Mouse (Mus musculus) bone marrow, adult 2 months (tissue): ENCODE measurements around the gene Adgrg3. TPM values are rescaled to one million over a fixed set of nuclear protein-coding genes. Genes with fewer than 3 reads are reported as not detected.

Experiments used
- H3K27ac ChIP-seq: fragments of 200-500 bp; 2 replicates; pipeline ENCODE4 v1.5.1; 2012; ENCODE audit warnings: low read depth, mild to moderate bottlenecking, control low read depth, inconsistent platforms, low read length; ENCODE audit not compliant: control insufficient read depth, poor library complexity, insufficient read depth
- H3K4me1 ChIP-seq: fragments of 200-500 bp; 2 replicates; pipeline ENCODE4 v1.6.1; 2011; ENCODE audit warnings: low read length; ENCODE audit not compliant: control insufficient read depth, insufficient read depth
- H3K4me3 ChIP-seq: fragments of 200-500 bp; replicated peaks from 2 replicates; pipeline ENCODE3; 2011; ENCODE audit warnings: mild to moderate bottlenecking, low read depth, low read length, control low read depth; ENCODE audit not compliant: control insufficient read depth
- CTCF ChIP-seq: fragments of 200-500 bp; IDR thresholded peaks from 2 replicates; pipeline ENCODE4 v1.5.1; 2011; ENCODE audit warnings: low read length, control low read depth; ENCODE audit not compliant: control insufficient read depth, insufficient read depth
- POLR2A ChIP-seq: fragments of 200-500 bp; IDR thresholded peaks from 2 replicates; pipeline ENCODE4 v1.6.1; 2011; ENCODE audit warnings: low read depth, mild to moderate bottlenecking, control low read depth, low read length, borderline replicate concordance; ENCODE audit not compliant: control insufficient read depth
- WGBS: fragments of 180-500 bp; shearing (Covaris S2); methylation state at CpG from one replicate; pipeline ENCODE4 v1.1.7; 2018; 5-methylcytosine and 5-hydroxymethylcytosine counted together
- polyA plus RNA-seq: library from polyadenylated mRNA; stranded (reverse); fragments of >200 nt; gene quantifications from 2 replicates; pipeline ENCODE4 v1.2.4, GENCODE M21; 2011; ENCODE audit warnings: low replicate concordance; ENCODE audit not compliant: missing spikeins, insufficient read depth, insufficient read length

Adgrg3 gene
- polyA plus RNA-seq, 1 experiment, result 63.0 TPM

GRCm38 (mm10) chr8:95047884-95048680, 30.6 kb downstream of the Adgrg3 start:
- TF ChIP-seq CTCF (no peak), POLR2A (no peak)
- Histone ChIP-seq H3K4me1 (peaks cover 2% of the 10 kb centered on the region), H3K27ac (peak overlapping the region; percentile 71; the same call in 1 of the 2 replicates), H3K4me3 (no peak overlapping the region)
- WGBS, result 48% methylated on average over 6 of the region's 6 CpGs

DNA sequence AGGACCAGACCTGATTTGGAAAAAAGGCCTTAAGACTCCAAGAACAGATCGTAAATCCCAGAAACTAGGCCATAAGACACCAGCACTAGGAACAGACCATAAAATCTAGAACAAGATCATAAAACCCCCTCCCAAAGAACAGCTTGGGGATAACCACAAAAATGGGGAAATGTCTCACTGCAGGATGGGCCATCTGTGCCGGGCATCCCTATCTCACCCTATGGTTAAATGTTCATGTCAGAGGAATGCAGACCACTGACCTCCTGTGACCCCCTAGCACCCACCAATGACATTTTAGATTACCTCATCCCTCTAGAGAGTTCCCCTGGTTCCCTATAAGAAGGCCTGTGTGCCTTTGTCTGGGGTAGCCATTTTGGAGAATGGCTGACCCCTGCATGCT, 32.1 kb downstream of the Adgrg3 start:
- Histone ChIP-seq H3K4me1 (no peaks in the 10 kb centered on the region; the same call in 1 of the 2 replicates), H3K27ac (no peak overlapping the region), H3K4me3 (no peak overlapping the region)
- no peak for TF ChIP-seq CTCF
- no peak for TF ChIP-seq POLR2A
- 24% methylated on average over 2 of the region's 2 CpGs for WGBS

DNA sequence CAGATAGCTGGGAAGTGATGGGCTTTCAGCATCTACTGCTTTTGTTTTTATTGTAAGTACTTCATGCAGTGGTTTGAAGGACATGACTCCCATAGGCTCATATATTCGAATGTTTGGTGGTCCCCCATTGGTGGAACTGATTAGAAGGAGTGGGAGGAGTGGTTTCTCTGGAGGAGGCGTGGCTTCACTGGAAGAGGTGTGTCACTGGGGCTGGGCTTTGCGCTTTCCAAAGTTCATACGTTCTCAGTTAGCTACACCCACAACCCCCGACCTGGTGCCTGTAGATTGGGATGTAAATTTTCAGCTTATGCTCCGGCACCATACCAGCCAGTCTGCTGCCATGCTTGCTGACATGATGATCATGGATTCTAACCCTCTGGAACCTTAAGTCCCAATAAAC, 36.9 kb downstream of the Adgrg3 start:
- no peak overlapping the region for H3K4me3 ChIP-seq
- H3K4me1 ChIP-seq, result peaks cover 9% of the 10 kb centered on the region
- TF ChIP-seq CTCF, result no peak
- no peak for TF ChIP-seq POLR2A
- H3K27ac ChIP-seq, result no peak overlapping the region
- WGBS, result 58% methylated on average over 6 of the region's 6 CpGs

DNA sequence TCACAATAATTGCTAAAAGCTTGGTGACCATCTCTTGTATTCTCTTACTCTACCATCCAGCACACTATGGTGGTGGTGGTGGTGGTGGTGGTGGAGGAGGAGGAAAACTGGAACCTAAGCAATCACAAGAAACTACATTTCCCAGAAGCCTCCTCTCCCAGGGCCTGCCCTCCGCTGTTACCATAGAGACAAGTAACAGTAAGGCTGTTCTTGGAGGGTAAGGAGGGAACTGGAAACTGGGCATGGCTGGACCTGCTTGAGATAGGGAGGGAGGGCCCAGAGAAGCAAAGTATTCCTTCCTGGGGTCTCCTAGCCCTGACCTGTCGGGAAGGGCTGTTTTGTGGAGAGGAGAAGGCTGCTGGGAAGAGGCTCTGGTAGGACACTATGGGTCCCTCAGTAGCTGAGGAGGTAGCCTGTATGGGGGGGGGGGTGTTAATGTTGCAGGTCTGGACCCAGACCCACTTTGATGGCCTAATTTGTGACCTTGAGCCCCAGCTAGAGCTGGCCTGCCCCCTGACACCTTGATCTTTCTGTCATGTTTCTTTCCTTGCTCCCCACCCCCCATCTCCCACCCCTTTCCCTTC, 37.5 kb downstream of the Adgrg3 start, which contains the start of gene Drc7:
Gene Drc7, plus strand, starts transcription at position 177 of the 584 bp plus-strand sequence.
- WGBS, result 38% methylated on average over 2 of the region's 2 CpGs
- Histone ChIP-seq H3K4me3 (no peak within 1 kb of the TSS), H3K27ac (no peak within 1 kb of the TSS), H3K4me1 (peaks cover 9% of the 10 kb centered on the region)
- TF ChIP-seq POLR2A, result no peak
- TF ChIP-seq CTCF, result no peak

GRCm38 (mm10) chr8:95056414-95056813, 38.9 kb downstream of the Adgrg3 start:
- H3K27ac ChIP-seq, result no peak overlapping the region
- TF ChIP-seq CTCF (no peak), POLR2A (no peak)
- H3K4me1 ChIP-seq, result peaks cover 9% of the 10 kb centered on the region
- 37% methylated on average over 5 of the region's 5 CpGs for WGBS
- H3K4me3 ChIP-seq, result no peak overlapping the region

DNA sequence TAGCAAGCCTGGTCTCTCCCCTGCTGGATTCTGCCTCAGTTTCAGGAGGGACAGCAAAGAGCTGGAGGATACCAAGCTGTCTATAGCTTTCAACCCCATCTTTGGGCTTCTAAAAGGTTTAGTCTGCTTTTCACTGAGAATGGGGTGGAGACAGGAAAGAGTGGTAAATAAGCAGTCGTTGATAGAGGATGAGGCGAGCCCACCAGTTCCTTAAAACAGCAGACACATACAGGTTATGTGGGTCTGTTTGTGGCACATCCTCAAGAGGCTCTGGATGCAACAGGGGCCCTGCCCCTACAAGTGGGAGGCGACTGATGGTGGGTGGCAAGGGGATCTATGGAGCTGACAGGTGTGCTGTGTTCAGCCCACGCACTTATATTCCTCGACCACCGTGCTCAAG, 41.2 kb downstream of the Adgrg3 start:
- Histone ChIP-seq H3K4me3 (no peak overlapping the region), H3K27ac (peak overlapping the region; percentile 51), H3K4me1 (peaks cover 9% of the 10 kb centered on the region)
- WGBS, result 6% methylated on average over 6 of the region's 6 CpGs
- no peak for TF ChIP-seq CTCF

GRCm38 (mm10) chr8:95059812-95060533, 42.5 kb downstream of the Adgrg3 start:
- WGBS, result 25% methylated on average over 6 of the region's 6 CpGs
- H3K4me3 ChIP-seq, result no peak overlapping the region
- TF ChIP-seq CTCF (no peak), POLR2A (no peak)
- peaks cover 9% of the 10 kb centered on the region for H3K4me1 ChIP-seq
- H3K27ac ChIP-seq, result no peak overlapping the region; the same call in 1 of the 2 replicates

GRCm38 (mm10) chr8:95064531-95064930, 47.0 kb downstream of the Adgrg3 start:
- WGBS, result 74% methylated on average over 2 of the region's 2 CpGs
- H3K4me1 ChIP-seq, result no peaks in the 10 kb centered on the region; the same call in 1 of the 2 replicates
- no peak for TF ChIP-seq CTCF
- TF ChIP-seq POLR2A, result no peak
- H3K4me3 ChIP-seq, result no peak overlapping the region
- H3K27ac ChIP-seq, result no peak overlapping the region
